Mouse (Mus musculus): ENCODE measurements around the gene Tubb5.

The Tubb5 gene

DNA sequence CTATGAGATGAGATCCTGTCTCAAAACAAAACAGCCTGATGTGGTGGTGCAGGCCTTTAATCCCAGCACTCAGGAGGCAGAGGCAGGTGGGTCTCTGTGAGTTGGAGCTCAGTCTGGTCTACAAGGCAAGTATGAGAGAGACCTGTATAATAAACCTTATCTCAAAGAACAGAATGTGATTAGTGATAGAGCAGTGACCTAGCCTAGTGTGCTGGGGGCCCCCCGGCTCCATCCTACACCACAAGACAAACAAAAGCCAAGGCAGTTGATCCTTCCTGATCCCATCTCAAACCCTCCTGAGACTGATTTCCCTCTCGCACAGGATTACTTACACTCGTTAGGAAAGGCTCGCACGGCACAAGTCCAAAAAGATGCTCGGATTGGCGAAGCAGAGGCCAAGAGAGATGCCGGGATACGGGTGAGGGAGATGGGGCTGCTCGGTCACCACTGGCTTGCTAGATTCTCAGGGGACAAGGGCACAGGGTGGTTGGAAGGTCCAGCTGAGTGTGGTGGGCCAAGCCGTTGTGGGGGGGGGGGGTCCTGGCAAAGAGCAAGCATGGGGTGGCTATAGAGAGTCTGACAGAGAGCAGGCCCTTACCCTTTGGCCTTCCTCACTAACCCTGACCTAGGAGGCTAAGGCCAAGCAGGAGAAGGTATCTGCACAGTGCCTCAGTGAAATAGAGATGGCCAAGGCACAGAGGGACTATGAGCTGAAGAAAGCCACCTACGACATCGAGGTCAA is 12.8 kb downstream of the Tubb5 start:
- DNase-seq (ENCODE audit: low spot score in 2 of 2) = no peak

DNA sequence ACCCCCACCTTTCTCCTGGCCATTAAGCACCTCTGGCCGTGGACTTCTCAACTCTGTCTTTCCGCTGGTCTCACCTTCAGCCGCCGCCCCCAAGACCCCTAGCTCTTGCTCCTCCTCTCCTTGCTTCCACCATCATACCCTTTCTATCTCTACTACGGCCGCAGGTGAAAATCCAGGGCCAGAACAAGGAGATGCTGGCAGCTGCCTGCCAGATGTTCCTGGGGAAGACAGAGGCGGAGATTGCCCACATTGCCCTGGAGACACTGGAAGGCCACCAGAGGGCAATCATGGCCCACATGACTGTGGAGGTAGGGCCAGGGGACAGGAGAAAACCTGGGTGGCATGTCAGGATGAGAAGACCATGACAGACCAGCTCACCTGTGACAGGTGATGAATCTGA is 13.7 kb downstream of the Tubb5 start:
- DNase-seq (ENCODE audit: low spot score in 2 of 2) = no peak

DNA sequence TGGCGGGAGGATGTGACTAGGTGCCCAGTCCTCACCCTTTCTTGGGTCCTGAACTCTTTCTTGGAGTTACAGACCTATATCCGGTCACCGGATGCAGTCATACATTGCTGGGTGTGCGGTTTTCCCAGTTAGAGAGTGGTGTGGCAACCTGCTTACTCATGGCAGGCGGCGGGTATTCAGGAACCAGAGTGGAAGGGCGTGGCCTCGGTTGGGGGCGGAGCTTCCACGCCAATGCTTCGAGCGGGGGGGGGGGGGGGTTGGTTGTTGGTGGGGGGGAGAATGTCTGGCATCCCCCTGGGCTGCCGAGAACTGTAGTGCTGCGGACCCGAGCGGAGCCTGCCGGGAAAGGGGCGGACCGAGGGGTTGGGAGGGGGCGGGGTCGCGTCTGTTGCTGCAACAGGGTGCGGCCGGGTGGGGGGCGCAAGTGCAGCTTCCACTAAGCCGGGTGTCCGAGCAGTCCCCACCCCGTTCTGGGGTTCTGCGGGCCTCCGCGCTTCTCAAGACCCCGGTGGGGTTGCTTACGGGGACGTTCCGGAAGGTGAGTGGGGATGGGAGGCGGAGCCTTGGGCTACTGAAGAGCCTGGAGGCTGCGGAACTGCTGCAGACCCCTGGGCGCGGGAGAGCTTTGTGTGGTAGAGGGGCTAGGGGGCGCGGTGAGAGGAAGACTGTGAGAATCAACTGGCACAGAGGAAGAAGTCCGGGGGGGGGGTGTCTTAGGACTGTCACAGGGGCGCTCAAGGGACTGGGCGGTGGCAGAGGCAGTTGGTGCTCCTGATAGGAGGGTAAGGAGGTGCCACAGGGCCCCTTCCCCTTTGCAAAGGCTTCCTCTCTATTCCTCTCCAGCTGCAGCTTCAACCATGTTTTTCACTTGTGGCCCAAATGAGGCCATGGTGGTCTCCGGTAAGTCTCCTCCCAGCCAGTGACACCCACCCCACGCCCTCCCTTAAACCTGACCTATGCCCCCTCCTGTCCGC is 14.9 kb downstream of the Tubb5 start, which contains the start of gene Flot1:
Gene Flot1, plus strand, starts transcription at position 267 of the 974 bp plus-strand sequence.
- peak; percentile 75 to 85 for DNase-seq (ENCODE audit: low spot score in 2 of 2)

DNA sequence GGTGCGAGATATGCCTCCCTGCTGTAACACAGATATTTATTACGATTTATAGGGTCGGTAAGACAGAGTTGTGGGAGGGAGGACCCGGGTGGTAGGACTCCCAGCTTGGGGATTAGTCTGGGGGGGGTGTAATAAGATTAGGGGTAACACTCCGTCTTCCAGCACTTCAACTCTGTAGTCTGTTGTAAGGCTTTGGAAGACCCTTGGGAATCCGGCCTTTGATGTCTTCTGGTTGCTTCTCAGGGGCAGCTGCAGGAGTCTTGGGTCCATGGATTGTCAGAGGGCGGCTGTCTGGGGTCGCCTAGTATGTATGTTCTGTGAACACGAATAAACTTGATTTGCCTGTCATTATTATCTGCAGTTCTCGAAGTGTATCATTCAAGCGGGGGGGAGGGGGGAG is 15.5 kb downstream of the Tubb5 start:
- no peak for DNase-seq (ENCODE audit: low spot score in 2 of 2)

DNA sequence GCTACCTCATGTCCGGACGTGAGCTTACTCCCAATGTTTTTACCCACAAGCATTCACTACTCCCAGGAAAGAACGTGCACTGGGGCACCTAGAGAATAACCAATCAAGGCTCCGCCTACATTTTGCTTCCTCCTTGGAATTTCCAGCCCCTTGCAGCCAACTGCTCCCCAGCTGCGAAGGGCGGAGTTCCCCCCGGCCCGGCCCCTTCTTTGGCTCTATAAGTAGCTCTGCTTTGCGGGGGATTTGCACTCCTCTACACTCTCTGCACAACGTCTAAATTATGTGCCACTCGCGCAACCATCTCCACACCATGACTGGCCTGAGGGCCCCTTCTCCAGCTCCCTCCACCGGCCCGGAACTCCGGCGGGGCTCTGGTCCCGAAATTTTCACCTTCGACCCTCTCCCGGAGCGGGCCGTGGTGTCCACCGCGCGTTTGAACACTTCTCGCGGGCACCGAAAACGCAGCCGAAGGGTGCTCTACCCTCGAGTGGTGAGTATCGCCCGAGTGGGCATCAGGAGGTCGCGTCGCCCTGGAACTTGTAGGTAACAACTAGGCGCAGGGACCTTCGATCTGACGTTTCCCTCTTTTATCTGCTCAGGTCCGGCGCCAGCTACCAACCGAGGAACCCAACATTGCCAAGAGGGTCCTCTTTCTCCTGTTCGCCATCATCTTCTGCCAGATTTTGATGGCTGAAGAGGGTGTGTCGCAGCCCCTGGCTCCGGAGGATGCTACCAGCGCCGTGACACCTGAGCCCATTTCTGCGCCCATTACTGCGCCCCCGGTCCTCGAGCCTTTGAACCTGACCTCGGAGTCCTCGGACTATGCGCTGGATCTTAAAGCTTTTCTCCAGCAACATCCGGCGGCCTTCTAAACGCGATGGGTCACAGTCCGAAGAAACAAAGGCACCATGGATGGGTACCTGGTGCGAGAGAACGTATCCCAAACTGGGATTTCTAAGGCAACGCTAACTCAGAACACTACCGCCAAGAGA is 16.4 kb downstream of the Tubb5 start, which contains the start of gene Ier3:
Gene Ier3, plus strand, starts transcription at position 246 of the 992 bp plus-strand sequence.
- DNase-seq (ENCODE audit: low spot score in 2 of 2) = peak; percentile 88 to 89

DNA sequence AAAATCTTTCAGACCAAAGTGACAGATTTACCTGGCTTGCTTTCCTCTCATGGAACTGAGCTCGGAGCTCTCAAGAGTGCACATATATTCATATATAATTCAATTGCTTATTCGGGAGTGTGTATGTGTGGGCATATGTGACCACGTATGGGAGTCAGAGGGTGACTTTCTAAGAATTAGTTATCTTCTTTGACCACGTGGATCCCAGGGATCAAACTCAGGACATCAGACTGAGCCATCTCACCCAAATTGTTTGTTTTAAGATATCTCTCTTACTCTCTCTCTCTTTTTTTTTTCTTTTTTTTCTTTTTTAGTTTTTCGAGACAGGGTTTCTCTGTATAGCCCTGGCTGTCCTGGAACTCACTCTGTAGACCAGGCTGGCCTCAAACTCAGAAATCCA is 18.0 kb downstream of the Tubb5 start:
- no peak for DNase-seq (ENCODE audit: low spot score in 2 of 2)

DNA sequence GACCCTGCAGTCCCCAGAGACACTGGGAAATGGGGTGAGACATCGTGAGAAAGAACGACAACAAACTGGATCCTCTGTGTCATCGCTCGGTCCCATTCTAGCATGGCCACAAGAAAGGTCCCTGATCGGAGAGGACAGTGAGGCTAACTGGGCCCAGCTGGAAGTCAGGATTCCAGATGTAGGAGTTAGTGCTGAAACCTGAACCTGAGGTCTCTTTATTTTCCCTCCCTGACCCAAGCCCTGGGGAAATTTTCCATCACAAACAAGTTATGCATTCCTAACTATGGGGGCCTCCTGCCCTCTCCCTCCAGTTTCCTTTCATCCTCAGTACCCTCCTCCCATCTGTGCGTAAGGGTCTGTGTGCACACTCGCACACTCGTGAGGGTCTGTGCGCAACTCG is 20.9 kb downstream of the Tubb5 start:
- no peak for DNase-seq (ENCODE audit: low spot score in 2 of 2)

DNA sequence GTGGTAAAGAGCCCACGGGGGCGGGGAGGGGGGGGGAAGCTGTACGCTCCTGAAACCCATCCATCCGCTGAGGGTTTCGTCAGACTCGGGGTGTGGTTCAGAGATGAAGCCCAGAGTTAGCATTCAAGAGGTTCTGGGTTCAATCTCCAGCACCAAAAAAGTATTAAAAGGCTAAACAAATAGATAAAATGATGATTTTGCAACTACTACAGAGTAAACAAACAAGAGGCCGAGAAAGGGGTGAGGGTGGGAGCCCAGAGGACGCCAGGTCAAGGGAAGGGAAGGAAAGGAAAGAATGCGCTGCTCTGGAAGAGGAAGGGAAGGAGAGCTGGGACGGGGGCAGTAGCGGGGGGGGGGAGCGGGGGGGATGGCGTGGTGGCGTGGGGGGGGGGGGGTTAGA is 21.4 kb downstream of the Tubb5 start:
- DNase-seq (ENCODE audit: low spot score in 2 of 2) = no peak

DNA sequence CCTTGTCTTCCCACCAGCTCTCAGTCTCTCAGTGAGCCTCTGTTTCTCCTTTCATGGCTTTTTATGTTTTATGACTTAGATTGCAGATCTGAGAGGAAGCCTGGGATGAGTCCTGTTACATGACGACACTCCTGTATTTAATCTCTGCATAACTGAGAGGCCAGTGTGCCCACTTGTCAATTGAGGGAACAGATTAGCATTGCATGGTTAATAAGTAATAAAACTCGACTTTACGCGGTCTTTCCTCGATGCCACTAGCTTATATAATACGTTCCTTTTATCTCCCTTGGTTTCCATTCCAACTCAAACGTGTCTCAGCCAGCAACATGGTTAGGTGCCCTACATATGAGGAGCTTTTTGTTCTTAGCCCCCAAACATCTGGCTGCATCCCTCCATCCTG is 22.3 kb downstream of the Tubb5 start:
- DNase-seq (ENCODE audit: low spot score in 2 of 2) = no peak

DNA sequence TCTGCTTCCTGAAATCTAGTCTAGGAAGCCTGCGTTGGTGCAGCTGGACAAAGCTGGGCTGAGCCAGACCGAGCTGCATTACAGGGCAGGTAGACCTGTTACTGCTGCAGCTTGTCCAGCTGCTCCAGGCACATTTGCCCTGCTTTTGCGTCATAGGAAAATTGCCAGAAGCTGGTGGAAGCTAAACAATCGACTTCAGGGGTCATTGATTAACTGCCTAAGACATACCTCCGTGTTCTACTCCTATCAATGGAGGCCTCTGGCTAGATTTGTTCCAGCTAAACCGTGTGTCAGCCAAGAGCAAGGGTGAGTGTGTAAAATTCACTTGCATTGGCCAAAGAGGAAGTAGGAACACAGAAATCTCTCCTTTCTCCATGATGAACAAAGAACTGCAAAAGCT is 23.4 kb downstream of the Tubb5 start:
- DNase-seq (ENCODE audit: low spot score in 2 of 2) = peak in 1 of 2 experiments; percentile 44

DNA sequence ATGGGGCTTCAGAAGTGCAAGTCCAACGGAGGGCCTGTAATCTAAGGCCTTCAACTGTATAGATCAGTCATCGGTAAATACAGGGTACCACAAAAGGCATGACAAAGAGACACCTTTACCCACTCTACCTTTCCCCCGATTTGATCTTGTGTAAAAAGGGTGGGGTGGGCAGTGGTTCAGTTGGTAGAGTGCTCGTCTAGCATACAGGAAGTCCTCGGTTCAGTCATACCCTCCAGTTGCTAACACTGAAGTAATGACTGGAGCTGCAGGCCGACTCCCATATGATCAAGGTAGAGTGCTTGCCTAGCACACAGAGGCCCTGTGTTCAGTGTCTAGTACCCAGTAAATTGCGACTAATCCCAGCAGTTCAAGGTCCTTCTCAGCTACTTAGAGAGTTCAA is 24.5 kb downstream of the Tubb5 start:
- DNase-seq (ENCODE audit: low spot score in 2 of 2) = no peak

DNA sequence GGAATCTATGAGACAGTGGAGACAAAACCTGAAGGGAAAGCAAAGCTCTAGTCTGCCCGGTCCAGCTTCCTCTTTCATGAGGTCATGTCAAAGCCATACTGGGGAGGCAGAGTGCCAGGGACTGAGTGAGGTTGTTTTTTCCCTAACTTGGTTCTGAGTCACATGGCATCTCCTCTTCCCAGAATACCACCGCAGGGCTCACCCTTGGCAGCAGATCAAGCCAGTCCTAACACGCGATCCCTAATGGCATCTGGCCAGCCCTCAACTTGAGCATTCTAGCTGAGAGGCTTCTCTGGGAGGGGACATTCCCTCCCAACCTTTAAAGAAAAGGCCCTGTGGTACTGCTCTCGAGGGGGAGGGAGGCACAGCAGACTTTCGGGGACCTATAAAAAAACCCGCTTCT is 24.9 kb downstream of the Tubb5 start:
- peak; percentile 81 to 91 for DNase-seq (ENCODE audit: low spot score in 2 of 2)

DNA sequence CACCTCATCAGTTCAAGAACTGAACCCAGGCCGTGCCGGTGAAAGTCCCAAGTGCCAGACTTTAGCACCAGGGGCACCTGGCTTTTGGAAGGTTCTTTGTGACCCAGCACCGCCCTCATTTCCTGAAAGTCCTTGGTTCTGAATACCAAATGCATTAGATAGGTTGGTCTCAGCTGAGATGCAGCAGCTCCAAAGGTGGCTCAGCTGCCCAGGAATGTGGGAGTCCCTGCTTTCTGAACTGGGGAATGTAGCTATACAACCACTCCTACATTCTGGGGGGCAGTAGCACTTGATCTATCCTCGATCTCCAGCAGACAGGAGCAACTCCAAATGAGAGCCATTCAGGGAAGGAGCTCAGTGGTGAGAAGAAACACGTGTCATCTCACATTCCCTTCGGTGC is 25.4 kb downstream of the Tubb5 start:
- DNase-seq (ENCODE audit: low spot score in 2 of 2) = no peak

DNA sequence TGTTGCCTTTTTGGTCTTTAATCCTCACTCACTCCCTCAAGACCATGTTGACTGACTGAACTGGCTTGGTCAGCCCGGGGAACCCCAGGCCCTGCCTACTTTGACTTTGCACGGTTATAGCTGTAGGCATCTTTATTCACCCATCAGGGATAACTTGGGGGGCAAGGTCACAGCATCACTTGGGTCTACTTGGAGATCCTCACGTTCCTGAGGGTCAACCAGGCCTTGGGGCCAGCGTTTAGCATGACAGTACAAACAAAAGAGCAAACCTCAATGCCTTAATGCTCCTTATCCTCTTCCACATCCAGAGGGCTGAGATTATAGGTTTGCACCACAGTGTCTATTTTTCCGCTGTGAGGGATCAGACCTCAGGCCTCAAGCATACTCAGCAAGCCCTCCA is 25.8 kb downstream of the Tubb5 start:
- no peak for DNase-seq (ENCODE audit: low spot score in 2 of 2)

DNA sequence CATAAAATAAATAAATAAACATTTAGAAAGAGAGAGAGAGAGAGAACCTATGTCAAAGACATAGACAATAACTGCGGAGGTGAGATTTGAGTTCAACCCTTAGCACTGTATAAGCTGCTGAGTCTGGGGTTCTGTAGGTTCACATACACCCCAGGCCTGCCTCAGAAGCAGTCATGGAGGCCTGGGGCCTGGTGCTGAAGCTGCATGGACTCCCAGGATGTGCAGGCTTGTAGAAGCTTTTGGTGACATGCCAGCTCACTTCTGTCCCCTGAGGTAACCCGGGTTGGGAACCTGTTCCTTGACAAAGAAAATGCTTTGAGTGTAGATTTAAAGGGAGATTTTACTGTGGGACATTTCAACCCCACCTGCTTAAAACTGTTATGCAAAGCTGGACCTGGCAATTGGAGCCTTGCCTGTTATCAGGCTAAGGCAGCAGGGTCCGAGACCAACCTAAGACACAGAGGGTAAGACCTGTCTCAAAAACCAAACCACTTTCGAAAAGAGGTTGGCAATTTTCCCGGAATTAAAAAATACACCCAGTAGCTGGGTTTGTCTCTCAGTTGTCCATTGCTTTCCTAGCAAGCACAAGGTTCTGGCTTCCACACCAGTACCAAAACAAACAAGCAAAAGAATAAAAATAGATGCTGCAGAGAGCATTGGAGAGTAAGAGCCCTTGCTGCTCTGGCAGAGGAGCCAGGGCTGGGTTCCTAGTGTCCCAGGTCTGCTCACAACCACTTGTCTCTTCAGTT is 27.0 kb downstream of the Tubb5 start:
- DNase-seq (ENCODE audit: low spot score in 2 of 2) = no peak

DNA sequence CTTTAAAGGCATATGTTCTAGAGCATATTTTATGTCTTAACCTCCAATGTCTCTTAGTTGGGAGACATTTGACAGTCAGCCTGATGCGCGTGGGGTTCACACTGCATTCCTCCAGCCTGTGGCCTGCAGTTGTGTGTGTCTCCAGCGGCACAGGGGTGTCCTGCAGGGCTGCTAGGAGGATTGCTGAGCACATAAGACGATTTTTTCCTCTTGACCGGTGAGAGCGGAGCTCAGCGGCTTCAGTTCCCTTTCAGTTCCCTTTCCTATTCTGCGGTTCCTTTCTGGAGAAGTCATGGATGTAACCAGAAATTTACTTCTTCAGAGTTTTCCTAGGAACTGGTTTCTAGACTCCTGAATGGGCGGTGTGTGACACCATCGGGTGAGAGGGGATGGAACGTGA is 28.7 kb downstream of the Tubb5 start:
- no peak for DNase-seq (ENCODE audit: low spot score in 2 of 2)

DNA sequence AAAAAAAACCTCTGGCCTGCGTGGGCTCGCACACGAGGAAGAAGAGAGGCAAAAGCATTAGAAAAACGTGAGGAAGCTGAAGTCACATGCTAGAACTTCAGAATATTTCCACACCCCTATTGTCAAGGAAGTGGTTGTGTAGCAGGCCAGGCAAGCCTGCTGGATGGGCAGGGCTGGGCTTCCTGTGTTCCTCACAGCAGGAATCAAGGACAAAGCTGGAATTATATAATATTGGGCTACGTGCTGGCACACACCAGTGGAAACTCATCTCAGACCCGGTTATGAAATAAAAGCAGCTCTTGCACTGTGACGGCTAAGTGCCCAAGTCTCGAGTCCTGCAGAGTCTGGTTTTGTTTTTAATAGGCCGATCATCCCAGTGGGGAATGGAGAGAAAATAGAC is 30.0 kb downstream of the Tubb5 start:
- no peak for DNase-seq (ENCODE audit: low spot score in 2 of 2)

DNA sequence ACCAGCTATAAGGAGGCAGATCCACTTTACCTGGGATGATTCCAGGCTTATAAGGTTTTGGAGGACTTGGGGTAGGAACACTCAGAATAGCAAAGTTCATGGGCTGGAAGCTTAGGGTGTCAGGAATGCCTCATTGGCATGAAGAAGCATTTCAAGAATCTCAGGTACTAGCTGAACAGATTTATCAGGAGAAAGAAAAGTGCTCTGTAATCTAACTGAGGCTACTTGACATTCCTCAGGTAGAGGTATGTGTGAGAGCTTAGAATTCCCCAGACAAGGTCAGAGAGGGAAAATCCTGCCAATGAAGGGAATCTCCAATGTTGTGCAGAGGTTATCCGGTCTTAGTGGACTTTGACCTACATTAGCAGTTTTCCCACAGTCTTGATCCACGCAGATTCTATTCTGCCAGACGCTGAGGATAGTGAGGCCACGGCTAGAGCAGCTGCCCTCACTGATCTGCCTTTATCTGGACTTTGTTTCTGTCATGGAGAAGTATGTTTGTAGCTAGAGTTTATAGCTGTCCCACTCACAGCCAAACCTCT is 34.2 kb downstream of the Tubb5 start:
- DNase-seq (ENCODE audit: low spot score in 2 of 2) = no peak

DNA sequence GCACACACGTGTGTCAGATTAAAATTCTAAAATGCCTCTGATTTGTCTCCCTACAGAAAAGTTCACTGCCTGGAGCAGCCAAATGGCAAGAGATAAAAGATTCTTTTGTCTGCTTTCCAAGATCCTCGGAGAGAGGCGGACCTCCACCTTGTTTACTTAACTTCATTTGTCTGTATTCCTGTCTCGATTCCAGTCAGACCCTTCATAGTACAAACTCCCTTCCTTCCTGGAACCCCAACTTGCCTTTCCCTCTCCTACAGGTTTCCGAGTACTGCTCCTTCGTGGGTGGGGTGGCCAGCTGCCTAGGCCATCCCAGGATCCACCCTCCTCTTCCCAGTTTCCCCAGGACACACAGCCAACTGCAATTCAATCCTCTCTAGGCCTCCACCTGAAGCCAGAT is 35.1 kb downstream of the Tubb5 start:
- no peak for DNase-seq (ENCODE audit: low spot score in 2 of 2)

DNA sequence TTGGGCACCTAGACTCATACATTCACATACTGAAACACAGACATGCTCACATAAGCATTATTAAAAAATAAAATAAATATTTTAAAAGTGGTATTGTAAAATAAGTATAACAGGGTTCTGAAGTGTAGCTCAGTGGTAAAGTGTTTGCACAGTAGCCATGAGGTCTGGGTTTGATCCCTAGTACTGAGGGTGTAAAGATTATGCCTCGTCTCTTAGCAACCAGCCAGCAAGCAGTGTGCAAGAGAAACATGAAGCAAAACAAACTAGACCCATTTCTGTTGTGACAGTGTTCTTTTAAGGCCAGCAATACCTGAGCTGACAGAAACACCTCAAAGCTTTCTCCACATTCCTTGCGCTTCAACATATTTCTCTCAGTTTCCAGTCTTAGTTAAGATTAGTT is 37.2 kb downstream of the Tubb5 start:
- no peak for DNase-seq (ENCODE audit: low spot score in 2 of 2)

DNA sequence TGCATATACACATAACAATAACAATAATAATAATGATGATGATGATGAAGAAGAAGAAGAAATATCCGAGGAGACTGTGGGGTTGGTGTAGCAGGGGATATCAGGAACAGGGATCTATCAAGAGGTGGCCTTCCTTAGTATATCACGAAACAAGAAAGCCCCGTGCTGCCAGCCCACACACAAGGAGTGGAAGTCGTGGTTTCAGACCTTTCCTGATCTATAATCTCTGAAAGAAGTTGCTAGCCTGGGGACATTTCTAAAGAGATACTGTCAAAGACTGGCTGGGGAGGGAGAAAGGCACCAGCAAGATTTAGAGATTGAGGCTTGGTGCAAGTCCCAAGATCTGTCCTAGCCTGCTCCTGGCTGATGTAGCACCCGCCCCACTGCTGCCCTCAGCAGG is 41.3 kb downstream of the Tubb5 start:
- no peak for DNase-seq (ENCODE audit: low spot score in 2 of 2)

All from urinary bladder, adult 18-20 months (tissue).